Mouse (Mus musculus) G1E (cell line): ENCODE data around the gene Gm10337.

Experiments used
- CTCF ChIP-seq: IDR thresholded peaks from 2 replicates; pipeline ENCODE4 v1.5.1; 2012; ENCODE audit warnings: low read depth, low read length, inconsistent platforms, mixed read lengths
- GATA1 ChIP-seq: IDR thresholded peaks from 2 replicates; pipeline ENCODE4 v1.6.1; 2012; ENCODE audit warnings: borderline replicate concordance, low read length, inconsistent platforms, mixed read lengths
- GATA2 ChIP-seq: IDR thresholded peaks from 2 replicates; pipeline ENCODE4 v1.6.1; 2012; ENCODE audit warnings: low read depth, low read length, inconsistent platforms, borderline replicate concordance
- POLR2AphosphoS5 ChIP-seq: IDR thresholded peaks from 2 replicates; pipeline ENCODE4 v1.6.1; 2012; ENCODE audit warnings: low read depth, low read length, inconsistent platforms; ENCODE audit not compliant: insufficient replicate concordance

DNA sequence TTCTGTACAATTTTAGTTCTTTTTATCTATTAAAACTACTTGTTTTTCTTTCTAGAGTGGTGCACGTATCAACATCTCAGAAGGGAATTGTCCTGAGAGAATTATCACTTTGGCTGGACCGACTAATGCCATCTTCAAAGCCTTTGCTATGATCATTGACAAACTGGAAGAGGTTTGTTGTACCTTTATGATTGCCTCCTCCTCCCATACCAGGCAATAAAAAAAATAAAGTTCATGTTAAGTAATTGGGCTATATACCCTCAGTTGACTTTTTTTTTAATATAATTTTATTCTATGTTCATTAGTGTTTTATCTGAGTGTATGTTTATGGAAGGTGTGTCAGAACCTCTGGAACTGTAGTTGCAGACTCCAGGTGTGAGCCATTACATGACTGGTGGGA lies 29.0 kb upstream of the Gm10337 start:
- TF ChIP-seq CTCF: no peak
- TF ChIP-seq GATA2: no peak
- no peak for TF ChIP-seq GATA1
- TF ChIP-seq POLR2AphosphoS5: no peak
